Comparison of ENCODE assay signal across 30 mouse cellular contexts in the genomic region with DNA sequence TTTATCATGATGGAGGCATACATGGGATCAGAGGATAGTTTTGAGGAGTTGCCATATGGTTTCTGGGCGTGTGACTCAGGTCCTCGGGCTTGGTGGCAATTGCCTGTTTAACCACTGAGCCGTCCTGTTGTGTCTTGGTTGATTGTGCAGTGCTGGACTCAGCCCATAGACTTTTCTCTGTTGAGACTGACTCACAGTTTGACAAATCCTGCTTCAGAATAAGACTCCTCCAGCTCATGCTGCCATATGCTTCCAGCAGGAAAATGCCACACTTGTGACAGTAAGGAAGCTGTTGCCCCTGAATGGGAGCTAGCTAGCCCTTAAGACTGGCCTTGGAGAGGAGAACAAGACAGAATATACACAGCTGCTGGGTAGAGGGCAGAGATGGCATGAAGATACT.
DNase-seq lines count a peak whose midpoint lies in the region; ATAC-seq lines count a peak whose summit lies in the region.
"Had no signal": no experiment of that assay in that cellular context is flagged by ENCODE, and none has a peak within 500 bp of the region (broad histone marks: within the 10 kb centered on the region; RNA-seq: fewer than 3 reads in every experiment).

No protein-coding gene starts in this region.

- H3K36me3 ChIP-seq in hindbrain, embryonic 11.5 days (ENCODE audit: control insufficient read depth, insufficient read depth, low read length), result no peaks in the 10 kb centered on the region
- H3K36me3 ChIP-seq: heart, embryonic 15.5 days had no signal

- H3K9me3 ChIP-seq in hindbrain, embryonic 11.5 days (ENCODE audit: control insufficient read depth, low read length), result no peaks in the 10 kb centered on the region
- H3K9me3 ChIP-seq: embryonic facial prominence, embryonic 12.5 days; embryonic facial prominence, embryonic 15.5 days; forebrain, embryonic 12.5 days; G1E; heart, embryonic 12.5 days; heart, embryonic 15.5 days; hindbrain, embryonic 10.5 days had no signal

- no peak for DNase-seq in frontal cortex, postnatal 14 days (ENCODE audit: low spot score in 2 of 2)
- peak; percentile 18 to 68 for DNase-seq in left cerebral cortex, postnatal 25 days (ENCODE audit: low spot score in 2 of 2)
- DNase-seq in left cerebral cortex, adult 8-10 months (ENCODE audit: low spot score in 2 of 2), result no peak
- peak; percentile 14 to 25 for DNase-seq in right cerebral cortex, adult 2 months (ENCODE audit: low spot score in 2 of 2)
- no peak for DNase-seq in right cerebral cortex, postnatal 36 days (ENCODE audit: low spot score in 2 of 2)
- DNase-seq in hindbrain, embryonic 11.5 days (ENCODE audit: low spot score), result no peak
- DNase-seq: adrenal gland, postnatal 10 days; adrenal gland, postnatal 36 days; B cell, adult 2 months; cerebellum, adult 11 months; cerebellum, adult 2 months; cerebellum, adult 9-11 months; cerebellum, postnatal 25 days; gastrocnemius, postnatal 25 days; heart, adult 18-20 months; heart, postnatal 10 days; heart, postnatal 36 days had no signal

- H3K4me3 ChIP-seq in hindbrain, embryonic 11.5 days (ENCODE audit: low read depth, low read length), result no peak overlapping the region
- H3K4me3 ChIP-seq: embryonic facial prominence, embryonic 12.5 days; embryonic facial prominence, embryonic 15.5 days; forebrain, embryonic 12.5 days; heart, embryonic 12.5 days; heart, embryonic 15.5 days; hindbrain, embryonic 10.5 days had no signal

- no peak overlapping the region for H3K9ac ChIP-seq in hindbrain, embryonic 11.5 days (ENCODE audit: low read depth, low read length)
- H3K9ac ChIP-seq: embryonic facial prominence, embryonic 12.5 days; embryonic facial prominence, embryonic 15.5 days; forebrain, embryonic 12.5 days; heart, embryonic 12.5 days; heart, embryonic 15.5 days; hindbrain, embryonic 14.5 days had no signal

- no peaks in the 10 kb centered on the region for H3K27me3 ChIP-seq in hindbrain, embryonic 11.5 days (ENCODE audit: control insufficient read depth, insufficient read depth, low read length)
- H3K27me3 ChIP-seq: CH12.LX; embryonic facial prominence, embryonic 12.5 days; embryonic facial prominence, embryonic 15.5 days; forebrain, embryonic 12.5 days; heart, embryonic 12.5 days; heart, embryonic 15.5 days; Patski had no signal

- no peak overlapping the region for H3K27ac ChIP-seq in hindbrain, embryonic 11.5 days (ENCODE audit: low read depth, low read length)
- H3K27ac ChIP-seq: embryonic facial prominence, embryonic 12.5 days; embryonic facial prominence, embryonic 15.5 days; forebrain, embryonic 12.5 days; heart, embryonic 15.5 days; hindbrain, embryonic 10.5 days; hindbrain, embryonic 14.5 days had no signal

- H3K4me2 ChIP-seq in hindbrain, embryonic 11.5 days (replicated peaks; ENCODE audit: low read depth, low read length), result no peak overlapping the region
- H3K4me2 ChIP-seq: embryonic facial prominence, embryonic 12.5 days; embryonic facial prominence, embryonic 15.5 days; forebrain, embryonic 12.5 days; heart, embryonic 12.5 days; heart, embryonic 15.5 days; hindbrain, embryonic 14.5 days had no signal

- intact Hi-C loops in left cerebral cortex, postnatal 25 days (cut with DNase I), result no loop called here

- WGBS in hindbrain, embryonic 11.5 days, result 90% methylated on average over 3 of the region's 3 CpGs

- ATAC-seq in frontal cortex, adult (ENCODE audit: low TSS enrichment), result peak; percentile 84
- 0 out of 2 replicates have a peak, but pooled peaks have one; percentile 19 for ATAC-seq in erythroid progenitor cell, adult 5-6 weeks (replicated peaks; ENCODE audit: low FRiP score, poor library complexity, severe bottlenecking)
- no peak for ATAC-seq in hindbrain, embryonic 11.5 days (ENCODE audit: low FRiP score)
- ATAC-seq: forebrain, embryonic 16.5 days; Patski had no signal

- no peaks in the 10 kb centered on the region for H3K4me1 ChIP-seq in hindbrain, embryonic 11.5 days (replicated peaks; ENCODE audit: control insufficient read depth, insufficient read depth, low read length)
- H3K4me1 ChIP-seq: embryonic facial prominence, embryonic 12.5 days; embryonic facial prominence, embryonic 15.5 days; forebrain, embryonic 12.5 days; heart, embryonic 12.5 days; heart, embryonic 15.5 days; hindbrain, embryonic 10.5 days had no signal

Comparison
In these comparisons a context has a peak if more than half of its experiments do, and no peak if none do; other contexts are left out.
1. DNase-seq: peak in left cerebral cortex, postnatal 25 days (2 of 2) and right cerebral cortex, adult 2 months (2 of 2); none in frontal cortex, postnatal 14 days (0 of 2), left cerebral cortex, adult 8-10 months (0 of 2), right cerebral cortex, postnatal 36 days (0 of 2) and hindbrain, embryonic 11.5 days (single experiment).